Mouse (Mus musculus) gastrocnemius, postnatal 25 days (tissue): ENCODE measurements around the gene Tmsb15b2. TPM values are rescaled to one million over a fixed set of nuclear protein-coding genes. Genes with fewer than 3 reads are reported as not detected.
A peak's percentile ranks its signal among the peaks of the same experiment; 100 is the strongest.
"Not testable (repeated sequence)": the region's sequence is repeated elsewhere in the genome, so short reads cannot be mapped to it uniquely, and the experiment has no call there.

ENCODE experiments used
- DNase-seq: peaks from one replicate; pipeline ENCODE4 v3.0.0; 2022
- long read RNA-seq, 2 experiments: library from polyadenylated mRNA; stranded (forward); transcript quantifications; one replicate each; pipeline ENCODE4 v2.0.0; 2021
- total RNA-seq, 2 experiments: library from RNA; stranded (reverse); gene quantifications; 1 replicate in 1 of 2; 2 replicates in 1 of 2; pipeline ENCODE4 v1.2.3; 2021

The Tmsb15b2 gene
- total RNA-seq = 1 to 10 TPM; 4.3 to 6.4 TPM
- long read RNA-seq, experiment 1 = 0 reads
- long read RNA-seq, experiment 2, transcript Tmsb15b2-201 (3 exons, 450 nt) = major isoform, 10 of 11 reads
- long read RNA-seq, experiment 2, partial matches to known transcripts = 1 of 11 reads
- long read RNA-seq, experiment 2, other reads (novel, unspliced or antisense) = 0 of 11 reads

- DNase-seq = not testable (repeated sequence)
Observed at GRCm38 (mm10) chrX:136975397-136975796, at the start of gene Tmsb15b2. Gene Tmsb15b2, minus strand, starts transcription at chrX:136975497.

DNA sequence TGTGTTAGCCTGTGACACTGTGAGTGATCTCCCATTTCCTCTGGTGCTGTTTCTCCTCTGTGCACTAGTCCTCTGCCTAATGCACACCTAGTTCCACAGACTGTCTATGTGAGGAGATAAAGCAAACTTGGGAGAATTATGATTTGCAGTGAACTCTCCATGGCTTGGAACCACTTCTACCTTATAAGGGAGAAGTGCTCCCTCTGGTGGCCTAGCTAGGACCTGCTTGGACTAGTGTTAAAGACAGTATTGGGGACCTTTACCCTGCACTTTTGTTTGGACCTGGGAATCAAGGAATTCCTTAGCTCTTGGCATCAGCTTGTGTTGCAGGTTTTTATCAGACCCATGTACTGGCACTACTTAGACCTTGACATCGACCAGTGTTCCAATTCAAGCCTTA, 44.0 kb upstream of the Tmsb15b2 start:
- no peak for DNase-seq

DNA sequence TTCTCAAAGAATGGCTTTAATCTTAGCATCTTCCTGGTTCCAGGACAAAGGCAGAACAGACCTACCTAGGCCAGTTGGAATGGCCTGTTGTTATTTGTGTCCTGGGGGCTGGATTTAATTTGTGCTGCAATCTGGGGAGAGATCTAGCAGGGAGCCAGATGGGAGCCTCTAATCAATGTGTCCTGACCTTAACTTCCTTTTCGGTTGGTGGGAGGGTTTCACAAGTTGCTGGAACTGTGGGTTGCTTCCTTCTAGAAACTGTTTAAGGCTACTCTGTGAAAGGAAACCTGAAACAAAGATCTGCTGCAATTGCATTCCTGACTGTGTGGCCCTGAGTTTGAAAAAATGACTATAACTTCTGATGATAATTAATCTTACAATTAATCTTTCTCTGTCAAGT, 42.4 kb upstream of the Tmsb15b2 start:
- DNase-seq = no peak

GRCm38 (mm10) chrX:137015099-137015709, 39.9 kb upstream of the Tmsb15b2 start:
- DNase-seq = no peak

- no peak for DNase-seq
Observed at GRCm38 (mm10) chrX:136996256-136996655, 21.0 kb upstream of the Tmsb15b2 start.

- no peak for DNase-seq
Observed at GRCm38 (mm10) chrX:136993641-136994040, 18.3 kb upstream of the Tmsb15b2 start.

DNA sequence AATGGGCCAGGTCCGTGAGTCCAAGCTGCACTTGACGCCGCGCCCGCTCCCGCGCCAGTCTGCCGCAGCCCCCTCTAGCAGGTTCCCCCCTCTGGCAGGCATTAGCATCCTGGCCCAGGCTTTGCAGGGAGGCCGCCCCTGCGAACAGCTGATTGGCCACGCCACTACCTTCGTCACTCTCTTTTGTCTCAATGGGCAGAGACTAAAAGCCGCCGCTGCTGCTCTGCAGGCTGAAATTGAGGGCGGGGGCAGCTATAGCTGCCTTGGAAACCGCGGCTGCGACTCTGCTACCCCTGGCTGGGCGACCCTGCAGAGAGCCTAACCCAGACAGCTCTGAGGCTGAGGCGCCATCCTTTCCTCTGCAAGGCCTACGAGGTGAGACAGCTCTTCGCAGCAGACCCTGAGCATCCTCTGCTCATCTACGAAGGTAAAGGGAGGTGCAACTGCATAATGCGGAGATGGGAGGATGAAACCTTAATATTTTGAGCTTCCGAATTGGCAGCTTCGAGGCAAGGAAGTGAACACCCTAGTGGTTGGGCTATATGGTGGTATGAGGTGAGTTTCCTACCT, 17.8 kb upstream of the Tmsb15b2 start, which contains the start of gene Zcchc18:
Zcchc18 (plus strand) TSS at position 178 of the 570 bp plus-strand sequence.
- peak; percentile 7 for DNase-seq

DNA sequence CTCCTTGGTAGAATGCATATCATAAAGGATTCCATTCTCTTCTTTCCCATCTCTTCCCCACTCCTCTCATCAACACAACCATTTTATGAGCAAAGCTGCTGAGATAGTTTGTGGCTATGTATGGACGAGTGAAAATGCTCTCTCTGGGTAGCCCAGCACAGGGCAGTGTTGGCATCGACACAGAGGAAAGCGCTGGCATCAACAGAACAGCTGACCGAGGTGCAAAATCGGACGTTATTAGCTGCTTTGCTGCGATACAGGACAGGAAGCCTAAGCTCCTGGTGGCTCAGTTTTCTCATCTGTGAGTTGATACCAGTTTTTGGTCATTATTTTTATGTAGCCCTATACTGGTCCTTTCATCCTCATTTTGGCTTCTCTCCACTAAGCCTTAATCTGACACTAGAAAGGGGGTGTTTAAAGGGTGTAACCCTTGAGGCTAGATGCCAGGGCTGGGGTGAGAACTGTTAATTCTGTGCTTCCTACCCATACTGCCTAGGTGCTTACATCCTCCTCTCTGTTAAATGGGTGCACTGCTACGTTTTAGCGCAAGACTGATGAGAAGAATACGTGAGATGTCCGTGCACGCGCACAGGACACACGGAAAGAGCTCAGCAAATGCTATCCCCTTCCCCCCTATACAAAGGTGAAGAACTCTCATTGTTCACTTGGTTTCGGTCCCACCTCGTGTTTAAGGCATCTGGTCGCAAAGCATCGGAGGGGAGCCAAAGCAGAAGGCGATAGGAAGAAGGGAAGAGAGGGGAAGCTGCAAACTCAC, 17.1 kb upstream of the Tmsb15b2 start:
- DNase-seq = no peak

DNA sequence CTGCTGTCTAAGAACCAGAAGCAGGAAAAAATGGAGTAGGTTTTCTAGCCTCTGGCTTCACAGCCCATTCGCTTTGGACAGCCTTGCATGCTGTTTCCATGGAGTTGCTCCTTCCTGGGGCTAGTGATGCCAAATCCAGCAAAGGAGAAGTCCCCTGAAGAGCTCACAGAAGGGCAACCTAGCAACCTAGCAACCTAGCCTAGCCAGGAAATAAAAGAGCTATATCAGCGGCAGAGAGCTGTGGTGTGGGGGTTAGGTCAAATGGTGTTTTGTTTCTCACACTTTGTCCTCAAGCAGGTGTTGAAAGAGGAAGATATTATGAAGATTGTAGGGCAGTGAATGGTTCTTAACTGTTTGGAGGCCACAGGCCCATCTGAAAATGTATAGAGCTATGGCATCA, 16.0 kb upstream of the Tmsb15b2 start:
- DNase-seq = no peak

- DNase-seq = no peak
Observed at GRCm38 (mm10) chrX:136986039-136986438, 10.7 kb upstream of the Tmsb15b2 start.

DNA sequence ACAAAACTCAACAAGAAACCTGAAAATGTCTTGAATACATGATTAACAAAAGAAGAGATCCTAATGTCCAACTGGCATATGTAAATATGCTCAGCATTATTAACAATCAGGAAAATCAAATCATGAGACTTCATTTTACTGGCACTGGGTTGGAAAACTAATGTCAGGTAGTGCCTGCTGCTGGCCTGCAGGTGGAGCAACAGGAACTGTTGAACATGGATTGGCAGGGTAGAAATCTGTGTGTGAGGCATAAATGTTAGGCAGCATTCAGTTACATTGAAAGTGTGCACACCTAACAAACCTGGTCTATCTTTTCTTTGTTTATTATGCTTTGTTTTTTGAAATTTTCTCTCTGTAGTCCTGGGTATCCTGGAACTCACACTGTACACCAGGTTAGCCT, 3.3 kb upstream of the Tmsb15b2 start:
- DNase-seq = no peak

DNA sequence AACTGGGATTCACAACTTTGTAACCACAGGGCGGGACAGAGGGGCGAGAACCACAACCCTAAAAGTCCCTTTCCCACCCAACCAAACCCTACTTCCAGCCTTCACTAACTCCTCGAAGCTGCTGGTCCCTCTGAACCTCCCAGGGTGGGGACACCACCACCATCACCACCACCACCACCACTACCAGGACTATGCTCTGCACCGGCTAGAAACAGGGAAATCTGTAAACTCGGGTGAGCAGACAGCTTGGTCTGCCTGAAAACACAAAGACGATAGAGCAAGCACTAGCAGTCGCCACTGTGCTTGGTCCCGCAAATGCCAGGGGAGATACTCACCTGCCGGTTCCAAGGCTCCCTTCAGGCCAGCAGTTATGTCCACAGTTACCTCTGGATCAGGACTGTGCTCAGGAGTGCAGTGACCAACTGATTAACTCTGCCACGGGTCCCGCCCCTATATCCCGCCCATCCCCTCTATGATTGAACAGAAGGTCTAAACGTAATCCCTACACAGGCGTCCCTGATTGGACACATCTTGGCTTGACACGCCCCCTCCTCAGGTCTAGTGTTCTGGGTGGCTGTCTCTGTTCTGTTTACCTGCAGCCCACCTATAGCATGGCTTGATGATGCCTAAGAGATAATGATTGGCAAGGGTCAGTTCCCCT, 1.3 kb upstream of the Tmsb15b2 start, which contains the start of the genes Tmsb15l and Tmsb15b1:
Tmsb15l (minus strand) TSS at position 446 of the 661 bp plus-strand sequence.
Tmsb15b1 (minus strand) TSS at position 451 of the 661 bp plus-strand sequence.
- peak; percentile 12 for DNase-seq

DNA sequence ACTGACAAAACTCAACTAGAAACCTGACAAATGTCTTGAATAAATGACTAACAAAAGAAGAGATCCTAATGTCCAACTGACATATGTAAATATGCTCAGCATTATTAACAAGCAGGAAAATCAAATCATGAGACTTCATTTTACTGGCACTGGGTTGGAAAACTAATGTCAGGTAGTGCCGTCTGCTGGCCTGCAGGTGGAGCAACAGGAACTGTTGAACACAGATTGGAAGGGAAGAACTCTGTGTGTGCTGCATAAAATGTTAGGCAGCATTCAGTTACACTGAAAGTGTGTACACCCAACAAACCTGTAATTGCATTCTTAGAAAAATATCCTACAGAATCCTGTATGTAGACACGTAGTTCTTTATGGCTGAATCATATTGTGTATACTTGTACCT, 15.6 kb downstream of the Tmsb15b2 start:
- no peak for DNase-seq

- not testable (repeated sequence) for DNase-seq
Observed at GRCm38 (mm10) chrX:136958300-136958699, 17.0 kb downstream of the Tmsb15b2 start.

- DNase-seq = peak; percentile 26
Observed at GRCm38 (mm10) chrX:136957583-136958279, 17.6 kb downstream of the Tmsb15b2 start.

DNA sequence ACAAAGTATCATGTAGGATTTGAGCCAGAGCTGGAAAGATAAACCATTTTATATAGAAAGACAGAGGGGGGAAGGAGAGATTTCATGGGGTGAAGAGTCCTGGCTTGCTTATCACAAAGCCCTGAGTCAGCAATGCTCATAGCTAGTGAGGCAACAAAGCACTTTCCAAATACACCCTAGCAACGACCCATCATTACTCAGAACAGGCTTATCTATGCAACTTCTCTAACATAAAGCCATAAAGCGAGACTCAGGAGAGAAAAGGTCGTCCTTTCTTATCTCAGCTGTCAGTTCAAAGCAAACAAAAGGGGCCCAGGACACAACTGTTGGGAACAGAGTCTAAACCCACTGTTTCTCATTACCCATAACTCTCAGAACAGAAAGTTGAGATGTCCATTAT, 37.3 kb downstream of the Tmsb15b2 start:
- DNase-seq = no peak

GRCm38 (mm10) chrX:136927031-136927430, 48.3 kb downstream of the Tmsb15b2 start, which contains the start of gene H2bfm:
Gene H2bfm, plus strand, starts transcription at chrX:136927325.
- no peak for DNase-seq

DNA sequence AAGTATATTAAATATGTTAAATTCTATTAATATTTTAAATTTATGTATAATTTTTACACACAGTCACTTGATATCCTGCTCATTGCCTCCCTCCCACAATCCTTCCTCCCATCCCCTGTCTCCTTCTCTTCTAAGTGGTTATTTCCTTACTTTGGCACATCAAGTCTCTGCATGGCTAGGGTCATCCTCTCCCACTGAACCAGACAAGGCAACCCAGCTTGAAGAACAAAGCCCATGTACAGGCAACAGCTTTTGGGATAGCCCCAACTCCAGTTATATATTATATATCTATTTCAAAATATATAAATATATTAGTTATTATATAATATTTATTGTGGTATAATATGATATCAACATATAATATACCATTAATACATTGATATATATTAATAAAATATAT, 49.4 kb downstream of the Tmsb15b2 start:
- no peak for DNase-seq
